Mouse (Mus musculus): ENCODE measurements around the gene Cgnl1. TPM values are rescaled to one million over a fixed set of nuclear protein-coding genes. Genes with fewer than 3 reads are reported as not detected.

Gene Cgnl1
- polyA plus RNA-seq, 1 experiment from 2014 or later, result 4.8 TPM

- Histone ChIP-seq H3K4me2 (replicated peaks) (no peak overlapping the region), H3K27ac (no peak overlapping the region), H3K9ac (replicated peaks) (no peak overlapping the region), H3K36me3 (no peaks in the 10 kb centered on the region), H3K4me1 (replicated peaks) (no peaks in the 10 kb centered on the region), H3K4me3 (replicated peaks) (no peak overlapping the region), H3K9me3 (no peaks in the 10 kb centered on the region), H3K27me3 (no peaks in the 10 kb centered on the region)
- 79% methylated on average over 6 of the region's 6 CpGs for WGBS
- no peak for ATAC-seq
These were observed 158.4 kb downstream of the Cgnl1 start for GRCm38 (mm10) chr9:71612981-71613380.

- no peaks in the 10 kb centered on the region for H3K36me3 ChIP-seq
- no peak overlapping the region for H3K27ac ChIP-seq
- H3K9ac ChIP-seq (replicated peaks), result no peak overlapping the region
- 82% methylated on average over 4 of the region's 4 CpGs for WGBS
- ATAC-seq, result no peak
- no peak overlapping the region for H3K4me2 ChIP-seq (replicated peaks)
- no peaks in the 10 kb centered on the region for H3K4me1 ChIP-seq (replicated peaks)
- H3K9me3 ChIP-seq, result no peaks in the 10 kb centered on the region
- no peaks in the 10 kb centered on the region for H3K27me3 ChIP-seq
- no peak overlapping the region for H3K4me3 ChIP-seq (replicated peaks)
These were observed 159.5 kb downstream of the Cgnl1 start for GRCm38 (mm10) chr9:71611876-71612275.

- Histone ChIP-seq H3K4me2 (replicated peaks) (no peak overlapping the region), H3K4me3 (replicated peaks) (no peak overlapping the region), H3K9me3 (no peaks in the 10 kb centered on the region), H3K27me3 (no peaks in the 10 kb centered on the region), H3K36me3 (no peaks in the 10 kb centered on the region), H3K4me1 (replicated peaks) (no peaks in the 10 kb centered on the region), H3K27ac (no peak overlapping the region), H3K9ac (replicated peaks) (no peak overlapping the region)
- ATAC-seq, result no peak
- WGBS, result 84% methylated on average over 6 of the region's 6 CpGs
These were observed 162.4 kb downstream of the Cgnl1 start for GRCm38 (mm10) chr9:71609010-71609409.

- 76% methylated on average over 13 of the region's 13 CpGs for WGBS
- H3K9me3 ChIP-seq, result no peaks in the 10 kb centered on the region
- no peak overlapping the region for H3K4me3 ChIP-seq (replicated peaks)
- no peaks in the 10 kb centered on the region for H3K4me1 ChIP-seq (replicated peaks)
- no peak for ATAC-seq
- H3K9ac ChIP-seq (replicated peaks), result no peak overlapping the region
- no peaks in the 10 kb centered on the region for H3K27me3 ChIP-seq
- H3K27ac ChIP-seq, result no peak overlapping the region
- no peaks in the 10 kb centered on the region for H3K36me3 ChIP-seq
- no peak overlapping the region for H3K4me2 ChIP-seq (replicated peaks)
These were observed 164.9 kb downstream of the Cgnl1 start for GRCm38 (mm10) chr9:71606296-71607057.

GRCm38 (mm10) chr9:71604914-71605635 is 166.3 kb downstream of the Cgnl1 start:
- H3K9me3 ChIP-seq, result no peaks in the 10 kb centered on the region
- H3K36me3 ChIP-seq, result no peaks in the 10 kb centered on the region
- H3K4me2 ChIP-seq (replicated peaks), result no peak overlapping the region
- 40% methylated on average over 6 of the region's 6 CpGs for WGBS
- H3K27ac ChIP-seq, result peak overlapping the region; percentile 35; the same call in 1 of the 2 replicates
- H3K9ac ChIP-seq (replicated peaks), result no peak overlapping the region
- H3K4me3 ChIP-seq (replicated peaks), result no peak overlapping the region
- no peaks in the 10 kb centered on the region for H3K4me1 ChIP-seq (replicated peaks)
- no peaks in the 10 kb centered on the region for H3K27me3 ChIP-seq
- ATAC-seq, result no peak

- 87% methylated on average over 7 of the region's 7 CpGs for WGBS
These were observed 171.5 kb downstream of the Cgnl1 start for GRCm38 (mm10) chr9:71599861-71600260.

GRCm38 (mm10) chr9:71596888-71597287 is 174.5 kb downstream of the Cgnl1 start:
- 78% methylated on average over 6 of the region's 6 CpGs for WGBS
- no peak overlapping the region for H3K4me2 ChIP-seq (replicated peaks)

More at GRCm38 (mm10) chr9:71599861-71600260, 171.5 kb downstream of the Cgnl1 start:
- Histone ChIP-seq H3K9me3 (no peaks in the 10 kb centered on the region), H3K27me3 (no peaks in the 10 kb centered on the region), H3K4me1 (replicated peaks) (no peaks in the 10 kb centered on the region), H3K27ac (no peak overlapping the region), H3K36me3 (no peaks in the 10 kb centered on the region), H3K9ac (replicated peaks) (no peak overlapping the region), H3K4me3 (replicated peaks) (no peak overlapping the region), H3K4me2 (replicated peaks) (no peak overlapping the region)
- ATAC-seq, result no peak

GRCm38 (mm10) chr9:71592577-71593285 is 178.7 kb downstream of the Cgnl1 start:
- 0 out of 2 replicates have a peak, but pooled peaks have one; percentile 40 for ATAC-seq
- no peaks in the 10 kb centered on the region for H3K36me3 ChIP-seq
- 34% methylated on average over 6 of the region's 6 CpGs for WGBS
- peak overlapping the region; percentile 78; the same call in 1 of the 2 replicates for H3K9ac ChIP-seq (replicated peaks)
- H3K9me3 ChIP-seq, result no peaks in the 10 kb centered on the region
- H3K4me2 ChIP-seq (replicated peaks), result peak overlapping the region; percentile 92
- H3K4me3 ChIP-seq (replicated peaks), result peak overlapping the region; percentile 60
- H3K27me3 ChIP-seq, result peaks cover 22% of the 10 kb centered on the region; the same call in 1 of the 2 replicates
- H3K27ac ChIP-seq, result no peak overlapping the region
- peaks cover 12% of the 10 kb centered on the region for H3K4me1 ChIP-seq (replicated peaks)

More at GRCm38 (mm10) chr9:71596888-71597287, 174.5 kb downstream of the Cgnl1 start:
- H3K27me3 ChIP-seq, result peaks cover 10% of the 10 kb centered on the region; the same call in 1 of the 2 replicates
- no peak for ATAC-seq
- peaks cover 9% of the 10 kb centered on the region for H3K4me1 ChIP-seq (replicated peaks)
- H3K9me3 ChIP-seq, result no peaks in the 10 kb centered on the region
- H3K27ac ChIP-seq, result no peak overlapping the region
- no peaks in the 10 kb centered on the region for H3K36me3 ChIP-seq
- no peak overlapping the region for H3K9ac ChIP-seq (replicated peaks)
- no peak overlapping the region for H3K4me3 ChIP-seq (replicated peaks)

GRCm38 (mm10) chr9:71591938-71592548 is 179.4 kb downstream of the Cgnl1 start, which contains the start of gene Myzap:
Gene Myzap (minus strand): TSS chr9:71592360.
- peaks cover 12% of the 10 kb centered on the region for H3K4me1 ChIP-seq (replicated peaks)
- H3K9ac ChIP-seq (replicated peaks), result peak within 1 kb of the TSS; percentile 78
- H3K27ac ChIP-seq, result no peak within 1 kb of the TSS
- no peaks in the 10 kb centered on the region for H3K9me3 ChIP-seq
- ATAC-seq, result peak; percentile 87
- H3K36me3 ChIP-seq, result no peaks in the 10 kb centered on the region
- 2% methylated on average over 29 of the region's 29 CpGs for WGBS
- H3K27me3 ChIP-seq, result peaks cover 22% of the 10 kb centered on the region; the same call in 1 of the 2 replicates
- H3K4me2 ChIP-seq (replicated peaks), result peak within 1 kb of the TSS; percentile 92
- peak within 1 kb of the TSS; percentile 60 for H3K4me3 ChIP-seq (replicated peaks)

- H3K36me3 ChIP-seq, result no peaks in the 10 kb centered on the region
- H3K4me2 ChIP-seq (replicated peaks), result no peak overlapping the region
- 74% methylated on average over 5 of the region's 5 CpGs for WGBS
- ATAC-seq, result no peak
- H3K4me3 ChIP-seq (replicated peaks), result no peak overlapping the region
- H3K27me3 ChIP-seq, result peaks cover 22% of the 10 kb centered on the region; the same call in 1 of the 2 replicates
- H3K27ac ChIP-seq, result no peak overlapping the region
- no peaks in the 10 kb centered on the region for H3K9me3 ChIP-seq
- H3K9ac ChIP-seq (replicated peaks), result no peak overlapping the region
- H3K4me1 ChIP-seq (replicated peaks), result peaks cover 12% of the 10 kb centered on the region
These were observed 180.3 kb downstream of the Cgnl1 start for GRCm38 (mm10) chr9:71591106-71591505.

- no peaks in the 10 kb centered on the region for H3K36me3 ChIP-seq
- ATAC-seq, result no peak
- no peak overlapping the region for H3K9ac ChIP-seq (replicated peaks)
- H3K4me3 ChIP-seq (replicated peaks), result no peak overlapping the region
- no peak overlapping the region for H3K27ac ChIP-seq
- peaks cover 12% of the 10 kb centered on the region for H3K4me1 ChIP-seq (replicated peaks)
- no peaks in the 10 kb centered on the region for H3K9me3 ChIP-seq
- H3K4me2 ChIP-seq (replicated peaks), result no peak overlapping the region
- 72% methylated on average over 7 of the region's 7 CpGs for WGBS
- peaks cover 22% of the 10 kb centered on the region; the same call in 1 of the 2 replicates for H3K27me3 ChIP-seq
These were observed 181.6 kb downstream of the Cgnl1 start for GRCm38 (mm10) chr9:71589771-71590170.
